Mouse (Mus musculus) liver, adult 2 months (tissue): ENCODE results near the gene Zcchc3. TPM values are rescaled to one million over a fixed set of nuclear protein-coding genes. Genes with fewer than 3 reads are reported as not detected.
"Not testable (repeated sequence)": the region's sequence is repeated elsewhere in the genome, so short reads cannot be mapped to it uniquely, and the experiment has no call there.

Source experiments
- DNase-seq: peaks from one replicate; pipeline ENCODE4 v3.0.0-alpha.2; 2011; ENCODE audit warnings: low read depth, low spot score; ENCODE audit errors: extremely low read depth
- H3K27ac ChIP-seq: fragments of 200-500 bp; replicated peaks from 2 replicates; pipeline ENCODE4 v1.5.1; 2012; ENCODE audit warnings: low read depth, mild to moderate bottlenecking, control low read depth, inconsistent platforms, low read length; ENCODE audit not compliant: insufficient read depth
- H3K27me3 ChIP-seq: fragments of 200-500 bp; 2 replicates; pipeline ENCODE4 v1.6.1; 2012; ENCODE audit warnings: mild to moderate bottlenecking, moderate library complexity, low read length, inconsistent platforms; ENCODE audit not compliant: control insufficient read depth, insufficient read depth
- H3K36me3 ChIP-seq: fragments of 200-500 bp; 2 replicates; pipeline ENCODE4 v1.6.1; 2012; ENCODE audit warnings: low read length, inconsistent platforms; ENCODE audit not compliant: control insufficient read depth, insufficient read depth
- H3K4me1 ChIP-seq: fragments of 200-500 bp; 2 replicates; pipeline ENCODE4 v1.6.1; 2011; ENCODE audit warnings: low read length; ENCODE audit not compliant: control insufficient read depth, insufficient read depth
- H3K4me3 ChIP-seq: fragments of 200-500 bp; 2 replicates; pipeline ENCODE4 v1.5.1; 2011; ENCODE audit warnings: low read depth, mild to moderate bottlenecking, control low read depth, low read length, moderate library complexity; ENCODE audit not compliant: insufficient read depth
- H3K79me2 ChIP-seq: fragments of 200-500 bp; 2 replicates; pipeline ENCODE4 v1.6.1; 2012; ENCODE audit warnings: inconsistent platforms, mild to moderate bottlenecking, low read length, moderate library complexity; ENCODE audit not compliant: control insufficient read depth, insufficient read depth
- H3K9ac ChIP-seq: fragments of 200-500 bp; 2 replicates; pipeline ENCODE4 v1.6.1; 2012; ENCODE audit warnings: low read depth, mild to moderate bottlenecking, control low read depth, inconsistent platforms, low read length
- CTCF ChIP-seq: fragments of 200-500 bp; IDR thresholded peaks from 2 replicates; pipeline ENCODE4 v1.5.1; 2011; ENCODE audit warnings: low read depth, low read length, control low read depth
- POLR2A ChIP-seq: fragments of 200-500 bp; IDR thresholded peaks from 2 replicates; pipeline ENCODE4 v1.6.1; 2011; ENCODE audit warnings: low read length, control low read depth; ENCODE audit not compliant: insufficient read depth; ENCODE audit errors: extremely low read depth
- WGBS: fragments of 180-500 bp; shearing (Covaris S2); methylation state at CpG from one replicate; pipeline ENCODE4 v1.1.7; 2018; 5-methylcytosine and 5-hydroxymethylcytosine counted together
- polyA plus RNA-seq: library from polyadenylated mRNA; depleted of rRNA; stranded (reverse); fragments of >200 nt; gene quantifications from 2 replicates; pipeline ENCODE4 v1.2.3, GENCODE M21; 2012
- total RNA-seq: library from RNA; depleted of rRNA; stranded (reverse); fragments of >200 nt; gene quantifications from 2 replicates; pipeline ENCODE4 v1.2.3, GENCODE M21; 2014

Gene Zcchc3
- total and polyA plus RNA-seq, 2 experiments, result 0.37 to 0.40 TPM

DNA sequence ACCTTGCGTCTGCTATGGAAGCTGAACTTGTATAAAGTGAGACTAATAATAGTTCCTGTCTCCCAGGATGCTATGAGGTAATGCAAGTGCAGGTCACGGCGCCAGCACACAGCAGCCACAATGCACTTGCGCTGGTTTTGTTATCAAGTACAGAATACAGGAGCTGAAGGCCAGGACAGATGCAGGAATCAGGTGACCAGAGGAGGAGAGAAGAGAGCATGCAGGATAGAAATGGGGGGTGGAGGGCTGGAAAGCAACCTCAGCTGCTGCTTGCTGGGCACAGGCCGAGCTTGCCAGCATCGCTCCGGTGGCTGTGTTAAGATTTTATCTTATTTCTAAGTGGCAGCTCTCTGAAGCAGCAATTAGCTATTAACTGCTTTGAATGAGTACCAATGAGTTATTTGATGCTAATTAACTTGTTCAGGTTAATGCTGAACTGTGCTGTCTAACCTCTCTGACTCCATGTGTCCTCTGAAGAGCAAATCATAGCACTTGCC lies 21.6 kb upstream of the Zcchc3 start:
- Histone ChIP-seq H3K9ac (no peak overlapping the region), H3K36me3 (no peaks in the 10 kb centered on the region), H3K27me3 (no peaks in the 10 kb centered on the region), H3K27ac (no peak overlapping the region), H3K79me2 (no peaks in the 10 kb centered on the region), H3K4me3 (no peak overlapping the region), H3K4me1 (peaks cover 2% of the 10 kb centered on the region; the same call in 1 of the 2 replicates)
- DNase-seq, result no peak
- TF ChIP-seq CTCF, result no peak
- no peak for TF ChIP-seq POLR2A
- WGBS, result 88% methylated on average over 7 of the region's 7 CpGs

DNA sequence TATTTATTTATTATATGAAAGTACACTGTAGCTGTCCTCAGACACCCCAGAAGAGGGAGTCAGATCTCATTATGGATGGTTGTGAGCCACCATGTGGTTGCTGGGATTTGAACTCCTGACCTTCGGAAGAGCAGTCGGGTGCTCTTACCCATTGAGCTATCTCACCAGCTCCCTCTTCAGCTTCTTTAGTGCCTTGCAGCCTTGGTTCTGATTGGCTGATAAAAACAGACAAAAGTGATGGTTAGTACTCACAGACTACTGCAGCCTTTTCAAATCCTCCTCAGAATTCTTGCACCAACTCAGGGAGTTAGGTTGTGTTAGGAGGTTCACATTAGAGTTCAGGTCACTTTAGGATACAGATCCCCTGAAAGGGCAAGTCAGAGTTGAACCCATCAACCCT lies 13.7 kb upstream of the Zcchc3 start:
- H3K27ac ChIP-seq, result not testable (repeated sequence)

DNA sequence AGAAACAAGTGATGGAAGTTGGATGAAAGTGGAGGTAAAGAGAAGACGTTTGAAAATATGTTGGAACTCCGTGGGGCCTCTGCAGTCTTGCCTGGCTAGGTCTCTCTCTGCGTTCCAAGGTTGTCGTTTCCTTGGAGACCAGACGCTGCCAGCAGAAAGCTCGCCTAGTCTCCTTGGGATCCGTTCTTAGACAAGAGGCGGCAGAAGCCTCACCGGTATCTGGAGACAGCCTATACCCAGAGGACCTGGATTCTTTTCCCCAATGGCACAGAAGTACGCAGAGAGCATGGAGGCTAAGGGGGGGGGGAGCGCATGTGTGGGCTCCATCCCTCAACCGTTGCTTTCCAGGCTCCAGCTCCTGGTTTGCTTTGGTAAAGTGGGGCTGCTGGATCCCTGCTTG lies 12.7 kb upstream of the Zcchc3 start:
- WGBS, result 25% methylated on average over 12 of the region's 12 CpGs
- Histone ChIP-seq H3K9ac (no peak overlapping the region), H3K4me1 (no peaks in the 10 kb centered on the region), H3K27me3 (no peaks in the 10 kb centered on the region), H3K36me3 (no peaks in the 10 kb centered on the region), H3K27ac (no peak overlapping the region), H3K4me3 (no peak overlapping the region), H3K79me2 (no peaks in the 10 kb centered on the region)
- DNase-seq, result no peak
- TF ChIP-seq CTCF, result no peak
- no peak for TF ChIP-seq POLR2A

More for the DNA sequence above, 13.7 kb upstream of the Zcchc3 start:
- not testable (repeated sequence) for H3K9ac ChIP-seq, H3K27me3 ChIP-seq, H3K4me1 ChIP-seq, H3K36me3 ChIP-seq, DNase-seq, H3K4me3 ChIP-seq, H3K79me2 ChIP-seq
- 76% methylated on average over 2 of the region's 2 CpGs for WGBS

DNA sequence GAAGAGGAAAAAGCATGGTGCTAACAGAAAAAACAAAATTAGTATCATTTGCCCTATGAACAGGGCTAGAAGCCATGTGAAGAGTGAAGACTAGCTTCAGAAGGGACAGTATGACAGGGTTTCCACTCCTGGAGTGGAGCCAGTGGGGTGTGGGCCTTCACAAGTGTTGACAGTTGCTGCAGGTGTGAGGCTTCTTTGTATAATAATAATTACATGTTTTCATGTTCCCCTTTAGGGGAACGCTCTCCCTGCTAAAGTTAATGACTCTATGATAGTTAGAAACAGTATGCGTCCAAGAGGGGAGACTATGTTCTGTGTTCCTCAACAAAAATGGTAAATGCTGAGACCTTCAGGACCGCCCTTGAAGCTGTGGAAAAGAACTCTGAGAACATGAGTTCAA lies 959 bp upstream of the Zcchc3 start:
- Histone ChIP-seq H3K36me3 (no peaks in the 10 kb centered on the region), H3K27me3 (peaks cover 4% of the 10 kb centered on the region; the same call in 1 of the 2 replicates), H3K4me1 (no peaks in the 10 kb centered on the region), H3K4me3 (no peak overlapping the region), H3K79me2 (no peaks in the 10 kb centered on the region), H3K27ac (no peak overlapping the region), H3K9ac (no peak overlapping the region)
- no peak for DNase-seq
- WGBS, result 99% methylated on average over 3 of the region's 3 CpGs
- no peak for TF ChIP-seq POLR2A
- no peak for TF ChIP-seq CTCF

DNA sequence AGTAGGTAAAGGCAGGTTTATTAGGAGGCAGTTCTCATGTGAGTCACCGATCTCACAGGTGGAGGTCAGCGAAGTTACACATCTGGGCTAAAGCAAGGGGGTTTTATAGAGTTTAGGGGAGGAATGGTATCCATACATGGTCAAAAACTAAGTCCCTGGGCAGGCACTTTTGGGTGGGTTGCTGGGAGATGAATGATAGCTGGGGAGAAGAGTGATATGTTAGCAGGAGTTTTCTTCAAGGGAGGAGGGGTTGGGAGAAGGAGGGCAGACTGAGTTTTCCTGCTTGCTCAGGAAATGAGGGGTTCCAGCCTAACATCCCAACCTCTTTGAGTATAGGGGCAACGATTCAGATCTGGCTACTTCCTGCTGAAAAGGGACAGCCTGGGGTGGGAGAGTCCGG lies 460 bp upstream of the Zcchc3 start, which contains the start of gene 6820408C15Rik:
Gene 6820408C15Rik, plus strand, starts transcription at position 301 of the 400 bp plus-strand sequence.
- H3K9ac ChIP-seq, result peak within 1 kb of the TSS; percentile 85
- H3K27me3 ChIP-seq, result peaks cover 4% of the 10 kb centered on the region; the same call in 1 of the 2 replicates
- 38% methylated on average over 4 of the region's 4 CpGs for WGBS
- H3K36me3 ChIP-seq, result no peaks in the 10 kb centered on the region
- no peaks in the 10 kb centered on the region for H3K79me2 ChIP-seq
- no peaks in the 10 kb centered on the region for H3K4me1 ChIP-seq
- no peak for TF ChIP-seq POLR2A
- no peak for TF ChIP-seq CTCF
- no peak for DNase-seq
- no peak within 1 kb of the TSS for H3K27ac ChIP-seq
- H3K4me3 ChIP-seq, result peak within 1 kb of the TSS; percentile 80

DNA sequence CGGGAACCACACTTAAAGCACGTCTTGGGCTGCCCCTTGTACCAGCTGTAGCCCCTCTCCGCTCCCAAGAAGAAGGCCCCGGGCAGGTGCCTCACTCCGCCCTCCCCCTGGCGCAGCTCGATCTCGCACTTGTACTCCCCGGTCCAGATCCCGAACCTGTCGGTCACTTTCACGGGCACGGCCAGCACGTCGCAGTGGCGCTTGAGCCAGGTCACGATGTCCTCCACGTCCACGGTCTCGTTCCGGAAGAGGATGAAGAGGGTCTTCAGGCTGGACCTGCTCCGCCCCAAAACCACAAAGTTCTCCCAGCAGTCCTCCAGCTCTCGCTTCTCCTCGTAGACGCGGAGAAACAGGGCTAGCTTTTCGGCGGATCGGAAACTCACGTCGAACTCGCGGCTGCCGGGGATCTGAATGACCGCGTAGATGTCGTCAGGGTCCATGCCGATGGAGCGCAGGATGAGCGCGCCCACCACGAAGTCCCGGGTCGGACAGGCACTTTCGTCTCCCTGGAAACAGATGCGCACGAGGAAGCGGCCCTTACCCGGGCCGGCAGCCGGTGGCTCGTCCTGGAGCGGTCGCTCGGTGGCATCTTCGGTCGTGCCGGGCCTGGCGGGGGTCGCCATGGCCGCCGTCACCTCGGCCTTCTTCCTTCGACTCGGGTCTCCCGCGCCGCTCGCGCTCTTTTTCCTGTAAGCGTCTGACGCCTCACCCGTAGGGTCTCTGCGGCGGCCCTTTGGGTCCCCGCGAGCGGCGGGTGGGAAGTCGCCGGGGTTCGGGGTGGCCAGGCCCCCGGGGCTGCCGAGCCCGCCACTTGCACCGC lies 852 bp downstream of the Zcchc3 start:
- Histone ChIP-seq H3K4me1 (no peaks in the 10 kb centered on the region), H3K4me3 (peak overlapping the region; percentile 80), H3K27ac (no peak overlapping the region), H3K27me3 (peaks cover 4% of the 10 kb centered on the region; the same call in 1 of the 2 replicates), H3K36me3 (no peaks in the 10 kb centered on the region), H3K79me2 (no peaks in the 10 kb centered on the region), H3K9ac (peak overlapping the region; percentile 85)
- DNase-seq, result no peak
- WGBS, result 3% methylated on average over 86 of the region's 86 CpGs
- TF ChIP-seq CTCF (no peak), POLR2A (no peak)
